Mouse (Mus musculus) CD4-positive, CD25-positive, alpha-beta regulatory T cell (primary cell): ENCODE measurements around the gene Bcl2l10. TPM values are rescaled to one million over a fixed set of nuclear protein-coding genes. Genes with fewer than 3 reads are reported as not detected.

Experiments used
- polyA plus RNA-seq: library from polyadenylated mRNA; unstranded; fragments of 100-300 nt; shearing (Covaris generic); gene quantifications from one replicate; pipeline ENCODE4 v1.2.1, GENCODE M21; 2017

Bcl2l10 gene
- polyA plus RNA-seq, result not detected

DNA sequence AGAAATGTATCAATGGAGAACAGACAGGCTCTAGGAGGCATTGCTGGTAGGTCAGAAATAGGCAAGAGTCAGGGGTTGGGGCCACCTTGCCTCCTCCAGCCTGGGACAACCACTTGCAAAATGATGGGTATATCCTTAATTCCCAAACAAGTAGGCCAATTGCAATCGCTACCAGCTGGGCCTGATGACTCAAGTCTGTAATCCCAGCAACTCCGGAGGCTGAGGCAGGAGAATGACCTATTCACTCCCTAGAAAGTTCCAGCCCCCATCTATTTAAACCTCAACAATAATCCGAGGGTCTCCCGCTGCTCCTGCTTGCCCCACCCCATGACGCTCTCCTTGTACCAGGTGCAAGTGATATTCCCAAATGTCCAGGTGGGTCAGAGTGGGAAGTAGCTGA, at the start of gene Bcl2l10:
Gene Bcl2l10 (plus strand): TSS at position 301 of the 400 bp plus-strand sequence.

DNA sequence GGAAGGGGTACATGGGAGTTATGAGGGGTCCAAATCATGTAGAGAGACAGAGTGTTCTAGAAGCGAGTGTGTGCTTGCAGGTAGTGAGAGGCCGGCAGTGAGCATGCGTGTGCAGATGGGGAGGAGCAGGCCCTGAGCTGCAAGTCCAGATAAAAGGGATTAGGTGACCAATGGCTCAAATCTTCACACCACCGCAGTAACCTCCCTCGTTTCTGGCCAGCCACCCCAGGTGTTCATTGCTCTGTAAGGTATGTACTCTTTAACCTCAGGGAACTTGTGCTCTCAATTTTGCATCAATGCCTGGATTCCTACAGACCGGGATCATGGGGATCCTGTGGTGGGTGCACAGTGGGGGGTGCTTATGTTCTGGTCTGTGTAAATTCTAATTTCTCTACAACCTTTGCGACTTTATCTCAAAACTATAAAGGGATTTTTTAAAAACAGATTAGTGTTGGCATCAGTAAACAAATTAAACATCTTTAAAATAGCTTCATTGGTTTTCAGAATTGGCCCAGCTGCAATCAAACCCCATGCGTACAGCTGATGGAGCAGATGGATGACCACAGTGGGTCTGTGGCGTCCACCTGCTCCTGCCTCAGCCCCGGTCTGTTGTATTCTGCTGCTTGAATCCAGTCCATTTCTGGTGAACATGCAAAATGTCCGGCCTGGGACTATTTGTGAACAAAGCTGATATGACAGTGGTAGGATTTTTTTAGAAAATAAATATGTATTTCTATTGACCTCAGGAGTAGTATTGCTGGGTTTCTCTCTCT, 41.2 kb upstream of the Bcl2l10 start, which contains the start of gene Gnb5:
Gene Gnb5 (plus strand): TSS at position 163 of the 773 bp plus-strand sequence.

Other genes starting within 250 kb of the Bcl2l10 start
- 0.74 TPM for gene Myo5c, start 115.7 kb upstream of the Bcl2l10 start, polyA plus RNA-seq
- gene Gnb5, start 41.5 kb upstream of the Bcl2l10 start, polyA plus RNA-seq, result 9.2 TPM
- 53.0 TPM for gene Mapk6, start 62.2 kb downstream of the Bcl2l10 start, polyA plus RNA-seq
- 26.0 TPM for gene Leo1, start 93.8 kb downstream of the Bcl2l10 start, polyA plus RNA-seq
- gene Tmod3, start 211.9 kb downstream of the Bcl2l10 start, polyA plus RNA-seq, result 140 TPM